Mouse (Mus musculus) cerebellum, adult 2 months (tissue): ENCODE results near the gene Atf5.

Experiments
- CTCF ChIP-seq: fragments of 200-500 bp; IDR thresholded peaks from 2 replicates; pipeline ENCODE4 v1.5.1; 2011; ENCODE audit warnings: low read depth, mild to moderate bottlenecking, control low read depth, low read length, moderate library complexity, borderline replicate concordance; ENCODE audit not compliant: insufficient read depth
- POLR2A ChIP-seq: fragments of 200-500 bp; IDR thresholded peaks from 2 replicates; pipeline ENCODE4 v1.6.1; 2011; ENCODE audit warnings: low read length, control low read depth, borderline replicate concordance; ENCODE audit not compliant: insufficient read depth

DNA sequence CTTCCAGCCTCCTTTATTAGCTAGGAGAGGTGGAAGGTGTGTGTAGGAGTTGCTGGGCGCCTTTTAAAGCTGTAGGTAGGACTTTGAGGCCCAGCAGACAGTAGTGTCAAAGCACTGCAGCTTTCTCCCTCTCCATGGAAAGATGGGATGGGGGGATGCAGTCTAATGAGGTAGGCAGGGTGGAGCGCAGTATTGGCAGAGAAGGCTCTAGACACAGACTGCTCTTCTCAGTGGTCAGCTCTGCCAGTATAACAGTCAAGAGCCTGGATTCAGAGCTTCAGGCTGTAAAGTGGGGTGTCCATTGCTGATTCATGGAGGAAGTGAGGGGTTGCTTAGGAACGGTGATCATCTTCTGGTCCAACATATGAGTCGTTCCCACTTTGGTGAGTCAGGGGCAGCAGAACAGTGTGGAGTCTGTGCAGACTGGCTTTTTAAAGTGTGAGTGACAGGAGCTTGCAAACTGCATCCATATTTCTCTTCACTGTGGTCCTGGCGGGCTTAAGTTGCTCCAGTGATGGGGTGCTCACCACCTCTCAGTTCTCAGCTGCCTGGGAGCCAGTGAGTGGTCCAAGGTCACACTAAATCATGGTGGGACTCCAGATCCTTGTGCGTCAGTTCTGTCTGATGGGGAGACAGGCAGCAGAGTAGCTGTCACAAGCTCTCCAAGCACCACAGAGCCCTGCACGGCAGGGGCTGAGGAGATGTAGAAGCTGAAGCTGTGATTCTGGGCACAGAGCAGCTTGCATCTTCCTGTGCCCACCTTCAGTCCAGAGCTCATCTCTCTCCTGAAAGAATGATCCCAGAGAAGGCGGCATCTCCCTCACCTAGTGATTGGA, 34.5 kb upstream of the Atf5 start:
- TF ChIP-seq CTCF (no peak), POLR2A (no peak)
